Mouse (Mus musculus): ENCODE measurements around the gene Cdk10. TPM values are rescaled to one million over a fixed set of nuclear protein-coding genes. Genes with fewer than 3 reads are reported as not detected.
"Not testable (repeated sequence)": the region's sequence is repeated elsewhere in the genome, so short reads cannot be mapped to it uniquely, and the experiment has no call there.

Cdk10 gene
- total and polyA plus RNA-seq, 2 experiments = 18.2 to 45.1 TPM

GRCm38 (mm10) chr8:123190678-123191077 is 34.0 kb upstream of the Cdk10 start:
- peaks cover 6% of the 10 kb centered on the region for H3K4me1 ChIP-seq (ENCODE audit: control insufficient read depth, insufficient read depth, low read length)
- TF ChIP-seq POLR2A (IDR thresholded peaks at IDR 0.05; ENCODE audit: extremely low read depth, insufficient read depth, low read length) (no peak), CTCF (IDR thresholded peaks at IDR 0.05; ENCODE audit: low read depth, low read length) (peak; percentile 90)
- no peaks in the 10 kb centered on the region for H3K36me3 ChIP-seq (ENCODE audit: control insufficient read depth, insufficient read depth, low read length)
- H3K27me3 ChIP-seq (ENCODE audit: control insufficient read depth, insufficient read depth, low read length) = no peaks in the 10 kb centered on the region
- peak; percentile 68 for DNase-seq (ENCODE audit: extremely low read depth, low read depth, low spot score)
- no peaks in the 10 kb centered on the region for H3K79me2 ChIP-seq (ENCODE audit: control insufficient read depth, insufficient read depth, low read length)
- H3K9ac ChIP-seq (ENCODE audit: low read depth, low read length) = peak overlapping the region; percentile 23; the same call in 1 of the 2 replicates
- no peak overlapping the region for H3K4me3 ChIP-seq (ENCODE audit: insufficient read depth, low read depth, low read length)
- 4% methylated on average over 9 of the region's 9 CpGs for WGBS
- no peak overlapping the region for H3K27ac ChIP-seq (replicated peaks; ENCODE audit: insufficient read depth, low read depth, low read length)

- WGBS = 25% methylated on average over 8 of the region's 8 CpGs
- H3K27ac ChIP-seq (replicated peaks; ENCODE audit: insufficient read depth, low read depth, low read length) = no peak overlapping the region
Measured at GRCm38 (mm10) chr8:123191908-123192307, 32.7 kb upstream of the Cdk10 start.

GRCm38 (mm10) chr8:123193771-123194170 is 30.9 kb upstream of the Cdk10 start:
- H3K4me3 ChIP-seq (ENCODE audit: insufficient read depth, low read depth, low read length) = no peak overlapping the region
- no peaks in the 10 kb centered on the region for H3K36me3 ChIP-seq (ENCODE audit: control insufficient read depth, insufficient read depth, low read length)
- H3K4me1 ChIP-seq (ENCODE audit: control insufficient read depth, insufficient read depth, low read length) = peaks cover 6% of the 10 kb centered on the region
- TF ChIP-seq CTCF (IDR thresholded peaks at IDR 0.05; ENCODE audit: low read depth, low read length) (no peak), POLR2A (IDR thresholded peaks at IDR 0.05; ENCODE audit: extremely low read depth, insufficient read depth, low read length) (no peak)
- no peak overlapping the region for H3K9ac ChIP-seq (ENCODE audit: low read depth, low read length)
- no peaks in the 10 kb centered on the region for H3K79me2 ChIP-seq (ENCODE audit: control insufficient read depth, insufficient read depth, low read length)
- DNase-seq (ENCODE audit: extremely low read depth, low read depth, low spot score) = no peak
- no peaks in the 10 kb centered on the region for H3K27me3 ChIP-seq (ENCODE audit: control insufficient read depth, insufficient read depth, low read length)
- whole genome bisulfite sequencing = 92% methylated on average over 9 of the region's 9 CpGs
- no peak overlapping the region for H3K27ac ChIP-seq (replicated peaks; ENCODE audit: insufficient read depth, low read depth, low read length)

More at GRCm38 (mm10) chr8:123191908-123192307, 32.7 kb upstream of the Cdk10 start:
- H3K27me3 ChIP-seq (ENCODE audit: control insufficient read depth, insufficient read depth, low read length) = no peaks in the 10 kb centered on the region
- no peaks in the 10 kb centered on the region for H3K36me3 ChIP-seq (ENCODE audit: control insufficient read depth, insufficient read depth, low read length)
- no peak overlapping the region for H3K9ac ChIP-seq (ENCODE audit: low read depth, low read length)
- no peaks in the 10 kb centered on the region for H3K79me2 ChIP-seq (ENCODE audit: control insufficient read depth, insufficient read depth, low read length)
- no peak overlapping the region for H3K4me3 ChIP-seq (ENCODE audit: insufficient read depth, low read depth, low read length)
- peaks cover 6% of the 10 kb centered on the region for H3K4me1 ChIP-seq (ENCODE audit: control insufficient read depth, insufficient read depth, low read length)
- peak; percentile 61 for DNase-seq (ENCODE audit: extremely low read depth, low read depth, low spot score)
- TF ChIP-seq CTCF (IDR thresholded peaks at IDR 0.05; ENCODE audit: low read depth, low read length) (no peak), POLR2A (IDR thresholded peaks at IDR 0.05; ENCODE audit: extremely low read depth, insufficient read depth, low read length) (no peak)

GRCm38 (mm10) chr8:123197016-123197415 is 27.6 kb upstream of the Cdk10 start:
- not testable (repeated sequence) for H3K27me3 ChIP-seq (ENCODE audit: control insufficient read depth, insufficient read depth, low read length); DNase-seq (ENCODE audit: extremely low read depth, low read depth, low spot score); H3K79me2 ChIP-seq (ENCODE audit: control insufficient read depth, insufficient read depth, low read length); H3K9ac ChIP-seq (ENCODE audit: low read depth, low read length); H3K36me3 ChIP-seq (ENCODE audit: control insufficient read depth, insufficient read depth, low read length); H3K4me1 ChIP-seq (ENCODE audit: control insufficient read depth, insufficient read depth, low read length); H3K27ac ChIP-seq (replicated peaks; ENCODE audit: insufficient read depth, low read depth, low read length); H3K4me3 ChIP-seq (ENCODE audit: insufficient read depth, low read depth, low read length)
- WGBS = 83% methylated on average over 5 of the region's 5 CpGs

GRCm38 (mm10) chr8:123199864-123200263 is 24.8 kb upstream of the Cdk10 start:
- 72% methylated on average over 14 of the region's 14 CpGs for WGBS
- no peaks in the 10 kb centered on the region for H3K36me3 ChIP-seq (ENCODE audit: control insufficient read depth, insufficient read depth, low read length)

GRCm38 (mm10) chr8:123202288-123202687 is 22.4 kb upstream of the Cdk10 start:
- H3K79me2 ChIP-seq (ENCODE audit: control insufficient read depth, insufficient read depth, low read length) = no peaks in the 10 kb centered on the region
- no peaks in the 10 kb centered on the region for H3K36me3 ChIP-seq (ENCODE audit: control insufficient read depth, insufficient read depth, low read length)
- 23% methylated on average over 5 of the region's 5 CpGs for WGBS
- H3K27me3 ChIP-seq (ENCODE audit: control insufficient read depth, insufficient read depth, low read length) = no peaks in the 10 kb centered on the region
- peak; percentile 53 for DNase-seq (ENCODE audit: extremely low read depth, low read depth, low spot score)
- no peak overlapping the region for H3K4me3 ChIP-seq (ENCODE audit: insufficient read depth, low read depth, low read length)
- TF ChIP-seq POLR2A (IDR thresholded peaks at IDR 0.05; ENCODE audit: extremely low read depth, insufficient read depth, low read length) (no peak), CTCF (IDR thresholded peaks at IDR 0.05; ENCODE audit: low read depth, low read length) (peak; percentile 61)
- H3K4me1 ChIP-seq (ENCODE audit: control insufficient read depth, insufficient read depth, low read length) = no peaks in the 10 kb centered on the region
- H3K27ac ChIP-seq (replicated peaks; ENCODE audit: insufficient read depth, low read depth, low read length) = no peak overlapping the region
- no peak overlapping the region for H3K9ac ChIP-seq (ENCODE audit: low read depth, low read length)

More at GRCm38 (mm10) chr8:123199864-123200263, 24.8 kb upstream of the Cdk10 start:
- Histone ChIP-seq H3K79me2 (ENCODE audit: control insufficient read depth, insufficient read depth, low read length) (no peaks in the 10 kb centered on the region), H3K27ac (replicated peaks; ENCODE audit: insufficient read depth, low read depth, low read length) (no peak overlapping the region), H3K4me3 (ENCODE audit: insufficient read depth, low read depth, low read length) (no peak overlapping the region), H3K27me3 (ENCODE audit: control insufficient read depth, insufficient read depth, low read length) (no peaks in the 10 kb centered on the region), H3K4me1 (ENCODE audit: control insufficient read depth, insufficient read depth, low read length) (no peaks in the 10 kb centered on the region), H3K9ac (ENCODE audit: low read depth, low read length) (no peak overlapping the region)
- no peak for DNase-seq (ENCODE audit: extremely low read depth, low read depth, low spot score)
- TF ChIP-seq CTCF (IDR thresholded peaks at IDR 0.05; ENCODE audit: low read depth, low read length) = no peak
- no peak for TF ChIP-seq POLR2A (IDR thresholded peaks at IDR 0.05; ENCODE audit: extremely low read depth, insufficient read depth, low read length)
